Mouse (Mus musculus): ENCODE data around the gene Mrgprf. TPM values are rescaled to one million over a fixed set of nuclear protein-coding genes. Genes with fewer than 3 reads are reported as not detected.

The Mrgprf gene
- polyA plus RNA-seq, 1 experiment = not detected

DNA sequence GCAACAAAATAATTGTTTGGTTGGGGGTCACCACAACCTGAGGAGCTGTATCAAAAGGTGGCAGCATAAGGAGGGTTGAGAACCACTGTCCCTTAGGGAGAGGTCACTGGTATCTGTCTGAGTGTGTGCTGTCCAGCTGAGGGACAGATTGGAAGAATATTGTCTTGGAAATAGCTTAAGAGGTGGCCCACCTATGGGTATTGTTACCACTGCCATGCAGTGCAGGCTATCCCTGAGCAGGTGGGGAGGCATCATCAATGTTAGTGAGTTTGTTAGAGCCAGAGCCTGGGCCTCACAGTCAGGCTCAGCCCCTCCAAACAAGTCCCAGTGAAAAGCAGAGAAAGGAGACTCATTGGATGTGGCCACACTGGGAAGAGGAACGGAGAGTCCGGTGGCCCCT lies 8.8 kb upstream of the Mrgprf start:
- no peak for TF ChIP-seq GATA1 (IDR thresholded peaks at IDR 0.05; ENCODE audit: low read length)

DNA sequence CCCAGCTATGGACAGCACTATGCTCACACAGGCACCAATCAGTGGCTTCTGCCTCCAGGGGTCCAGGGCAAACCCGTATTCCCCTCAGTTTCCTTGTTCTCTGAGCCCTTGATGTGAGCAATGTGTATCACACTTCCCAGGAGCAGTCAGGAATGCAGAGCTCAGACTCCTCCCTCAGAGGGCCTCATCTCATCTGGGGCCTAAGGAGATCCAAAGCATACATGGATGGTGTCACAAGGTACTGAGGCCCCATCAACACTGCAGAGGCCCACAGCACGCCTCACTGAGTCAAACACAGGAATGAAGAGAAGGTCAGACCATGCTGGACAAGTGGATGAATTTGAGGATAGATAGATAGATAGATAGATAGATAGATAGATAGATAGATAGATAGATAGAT lies 7.9 kb upstream of the Mrgprf start:
- no peak for TF ChIP-seq GATA1 (IDR thresholded peaks at IDR 0.05; ENCODE audit: low read length)

DNA sequence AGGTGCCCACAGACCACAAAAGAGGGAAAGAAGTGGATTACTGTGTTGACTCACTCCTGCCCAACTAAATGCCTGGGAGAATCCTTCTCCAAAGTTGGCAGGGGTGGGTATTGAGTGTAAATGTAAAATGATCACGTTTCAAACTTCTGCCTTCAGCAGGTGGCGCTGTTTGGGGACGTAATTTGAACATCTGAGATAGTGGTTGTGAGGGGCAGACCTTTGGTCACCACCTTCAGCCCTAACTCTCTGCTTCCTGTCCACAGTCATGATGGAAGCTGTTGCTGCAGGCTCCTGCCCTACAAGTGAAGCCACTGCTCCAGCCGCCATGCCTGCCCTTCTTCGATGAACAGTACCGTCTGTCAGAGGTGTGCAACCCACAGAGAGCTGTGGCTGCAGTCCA lies 6.8 kb upstream of the Mrgprf start:
- no peak for TF ChIP-seq GATA1 (IDR thresholded peaks at IDR 0.05; ENCODE audit: low read length)

DNA sequence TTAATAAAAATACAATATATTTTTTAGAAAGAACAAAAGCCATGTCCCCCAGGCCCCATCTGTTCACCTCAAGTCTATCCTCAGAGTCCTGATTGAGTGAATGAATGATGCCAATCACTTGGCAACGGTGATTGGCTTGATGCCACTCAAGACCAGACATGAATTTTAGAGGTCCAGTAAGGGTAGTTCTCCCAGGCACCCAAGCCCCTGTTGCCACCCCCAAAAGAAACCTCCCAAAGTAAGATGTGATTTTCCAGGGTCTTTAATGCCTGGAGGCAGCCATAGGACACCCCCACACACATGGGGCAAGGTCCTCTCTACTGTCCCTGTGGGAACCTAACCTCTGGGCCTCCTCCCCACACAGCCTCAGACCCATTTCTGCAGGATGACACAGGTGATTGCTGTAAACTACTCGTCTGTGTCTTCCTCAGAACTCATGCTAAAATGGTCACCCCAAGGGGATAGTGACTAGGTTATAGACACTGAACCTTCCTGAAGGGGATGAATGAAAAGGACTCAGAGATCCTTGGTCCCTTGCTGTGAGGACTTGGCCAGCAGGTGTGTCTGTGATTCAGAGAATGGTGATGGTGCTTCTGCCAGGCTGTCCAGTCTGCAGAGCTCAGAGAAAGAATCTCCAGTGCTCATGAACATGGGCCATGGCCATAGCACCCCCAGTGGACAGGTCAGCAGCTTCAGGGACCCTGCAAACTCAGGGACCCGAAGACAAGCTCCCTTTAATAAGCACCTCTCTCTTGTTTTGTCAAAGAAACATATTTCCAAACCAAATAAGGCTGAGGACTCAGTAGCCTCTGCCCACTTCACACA lies 1.8 kb upstream of the Mrgprf start:
- no peak for TF ChIP-seq GATA1 (IDR thresholded peaks at IDR 0.05; ENCODE audit: low read length)

DNA sequence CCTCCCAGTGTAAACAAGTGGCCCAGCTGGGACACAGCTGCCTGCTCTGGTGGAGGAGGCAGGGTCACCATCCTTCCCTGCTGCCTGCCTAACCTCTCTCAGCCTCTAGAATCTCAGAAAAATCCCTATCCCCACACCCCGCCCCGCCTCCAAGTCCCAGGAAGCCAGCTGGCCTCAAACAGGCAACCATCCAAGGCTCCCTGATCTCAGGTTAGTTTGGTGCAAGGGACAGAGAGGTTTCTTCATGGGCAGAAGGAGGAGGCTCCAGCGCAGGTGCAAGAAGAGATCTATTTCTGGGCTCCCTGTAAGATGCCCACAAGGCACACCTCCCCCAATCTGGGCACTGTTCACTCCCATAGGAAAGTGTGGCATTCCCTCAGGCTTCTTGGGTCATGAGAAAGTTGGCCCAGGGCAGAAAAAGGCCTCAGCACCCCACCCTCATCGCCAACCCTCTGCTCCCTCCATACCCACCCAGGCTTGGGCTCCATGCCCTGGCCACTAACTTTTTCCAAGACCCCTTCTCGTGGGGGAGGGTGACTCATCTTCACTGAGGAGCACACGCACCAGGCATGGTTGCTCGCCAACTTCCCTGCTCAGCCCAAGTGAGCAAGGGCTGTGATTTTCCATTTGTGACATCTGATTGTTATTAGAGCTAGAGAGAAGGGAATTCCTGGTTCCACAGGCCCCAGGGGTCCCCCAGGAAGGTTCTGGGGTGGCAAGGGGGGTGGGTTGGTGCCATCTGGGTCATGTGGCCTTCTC lies 887 bp upstream of the Mrgprf start:
- TF ChIP-seq GATA1 (IDR thresholded peaks at IDR 0.05; ENCODE audit: low read length) = no peak

DNA sequence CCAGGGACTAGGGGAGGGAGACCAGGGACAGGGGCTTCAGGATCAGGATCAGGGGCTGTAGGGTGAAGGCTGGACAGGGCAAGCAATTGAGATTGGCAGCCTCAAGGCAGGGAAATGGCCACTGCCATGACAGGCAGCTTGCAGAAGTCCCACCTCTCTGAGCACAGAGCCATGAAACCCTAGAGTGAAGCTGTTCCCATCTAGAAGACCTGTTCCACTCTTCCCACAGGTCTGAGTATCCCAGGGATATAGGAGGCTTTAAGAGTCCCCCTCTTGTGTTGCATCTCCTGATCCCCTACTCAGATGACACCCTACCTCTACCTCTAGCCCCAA lies 346 bp downstream of the Mrgprf start:
- TF ChIP-seq GATA1 (IDR thresholded peaks at IDR 0.05; ENCODE audit: low read length) = no peak

DNA sequence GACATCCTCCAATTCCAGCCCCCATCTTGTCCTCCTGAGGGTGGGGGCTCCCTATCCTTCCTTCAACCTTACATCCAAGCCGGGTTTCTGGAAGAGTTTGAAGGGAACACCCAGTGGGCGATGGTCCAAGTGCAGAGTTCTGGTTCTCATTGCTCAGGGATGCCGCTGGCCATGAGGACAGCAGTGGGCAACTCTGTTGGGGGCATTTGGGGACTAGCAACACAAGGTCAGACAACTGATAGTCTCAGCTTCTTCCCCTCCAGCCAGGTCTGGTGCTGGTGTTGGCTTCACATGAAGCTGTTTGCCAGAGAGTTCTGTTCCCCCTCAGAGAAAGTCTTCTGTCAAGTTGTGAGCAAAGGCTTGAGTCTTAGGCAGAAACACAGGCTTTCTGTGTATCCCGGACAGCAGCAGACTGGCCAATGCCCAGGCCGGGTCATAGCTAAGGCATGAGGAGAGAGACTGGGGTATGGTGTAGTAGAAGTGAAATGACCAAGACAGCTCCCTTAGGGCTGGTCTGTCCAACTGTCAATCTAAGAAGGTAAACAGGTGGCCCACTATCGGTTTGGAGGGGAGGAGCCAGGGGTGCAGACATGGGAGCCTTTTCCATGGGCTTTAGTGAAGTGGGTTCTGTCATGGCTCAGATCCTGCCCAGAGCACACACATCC lies 845 bp downstream of the Mrgprf start:
- TF ChIP-seq GATA1 (IDR thresholded peaks at IDR 0.05; ENCODE audit: low read length) = no peak

DNA sequence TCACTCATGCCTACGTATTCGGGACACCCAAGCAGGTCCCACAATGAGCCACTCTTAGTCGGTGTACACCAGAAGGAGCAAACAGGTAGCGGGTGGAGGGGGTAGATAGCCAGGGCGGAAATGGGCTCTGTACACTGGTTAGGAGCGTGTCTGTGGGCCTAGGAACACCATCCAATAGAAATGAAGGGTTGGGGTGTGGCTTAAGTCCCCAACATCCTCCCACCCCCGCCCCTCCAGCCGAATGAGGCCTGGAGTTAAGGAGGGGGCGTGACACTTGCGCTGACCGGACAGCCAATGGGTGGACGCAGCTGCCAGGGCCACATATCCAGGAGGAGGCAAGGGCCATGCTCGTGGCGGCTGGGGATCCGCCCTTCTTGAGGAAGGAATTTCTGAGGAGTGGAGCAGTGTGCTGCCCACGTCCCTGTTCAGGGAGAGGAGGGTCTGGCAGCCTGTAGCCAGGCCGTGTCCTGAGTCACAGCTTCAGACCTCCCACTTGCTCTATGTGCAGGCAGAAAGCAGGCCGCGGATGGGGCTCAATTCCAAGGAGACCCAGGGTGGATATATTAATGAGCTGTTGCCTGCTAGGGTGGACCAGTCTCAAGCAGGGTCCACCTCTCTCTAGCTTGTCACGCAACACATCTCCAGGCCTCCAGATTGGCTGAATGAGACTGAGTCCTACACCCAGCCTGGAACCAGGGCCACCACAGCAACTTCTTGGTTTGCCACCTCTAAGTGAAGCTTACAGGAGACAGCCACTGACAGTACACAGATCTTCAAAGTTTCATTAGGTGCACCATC lies 2.1 kb downstream of the Mrgprf start:
- TF ChIP-seq GATA1 (IDR thresholded peaks at IDR 0.05; ENCODE audit: low read length) = no peak

DNA sequence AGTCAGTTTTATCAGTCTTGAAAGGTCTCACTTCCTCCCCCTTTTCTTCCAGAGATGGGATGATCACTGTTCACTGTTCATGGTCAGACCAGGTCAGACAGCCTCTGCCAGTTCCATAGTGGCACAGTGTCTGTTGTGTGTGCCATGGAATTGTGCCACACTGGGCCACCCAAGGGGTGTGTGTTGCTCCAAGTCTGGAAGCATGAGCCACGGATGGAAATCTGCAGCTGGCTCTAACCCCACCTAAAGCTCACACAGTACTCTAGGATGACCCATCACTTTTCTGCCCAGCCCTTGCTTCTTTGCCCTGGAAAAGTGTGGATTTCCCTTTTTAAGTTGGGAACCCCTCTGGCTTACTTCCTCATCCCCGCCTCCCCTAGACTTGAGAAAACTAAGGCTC lies 3.5 kb downstream of the Mrgprf start:
- no peak for TF ChIP-seq GATA1 (IDR thresholded peaks at IDR 0.05; ENCODE audit: low read length)

DNA sequence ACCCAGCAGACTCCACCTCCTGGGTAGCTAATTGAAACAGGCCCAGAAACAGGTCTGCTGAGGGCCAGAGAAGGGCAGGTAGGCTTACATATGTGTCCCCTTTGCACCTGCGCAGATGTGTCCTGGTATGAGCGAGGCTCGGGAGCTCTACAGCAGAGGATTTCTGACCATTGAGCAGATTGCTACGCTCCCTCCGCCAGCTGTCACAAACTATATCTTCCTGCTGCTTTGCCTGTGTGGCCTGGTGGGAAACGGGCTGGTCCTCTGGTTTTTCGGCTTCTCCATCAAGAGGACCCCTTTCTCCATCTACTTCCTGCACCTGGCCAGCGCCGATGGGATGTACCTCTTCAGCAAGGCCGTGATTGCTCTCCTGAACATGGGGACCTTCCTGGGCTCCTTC lies 7.0 kb downstream of the Mrgprf start:
- no peak for TF ChIP-seq GATA1 (IDR thresholded peaks at IDR 0.05; ENCODE audit: low read length)

DNA sequence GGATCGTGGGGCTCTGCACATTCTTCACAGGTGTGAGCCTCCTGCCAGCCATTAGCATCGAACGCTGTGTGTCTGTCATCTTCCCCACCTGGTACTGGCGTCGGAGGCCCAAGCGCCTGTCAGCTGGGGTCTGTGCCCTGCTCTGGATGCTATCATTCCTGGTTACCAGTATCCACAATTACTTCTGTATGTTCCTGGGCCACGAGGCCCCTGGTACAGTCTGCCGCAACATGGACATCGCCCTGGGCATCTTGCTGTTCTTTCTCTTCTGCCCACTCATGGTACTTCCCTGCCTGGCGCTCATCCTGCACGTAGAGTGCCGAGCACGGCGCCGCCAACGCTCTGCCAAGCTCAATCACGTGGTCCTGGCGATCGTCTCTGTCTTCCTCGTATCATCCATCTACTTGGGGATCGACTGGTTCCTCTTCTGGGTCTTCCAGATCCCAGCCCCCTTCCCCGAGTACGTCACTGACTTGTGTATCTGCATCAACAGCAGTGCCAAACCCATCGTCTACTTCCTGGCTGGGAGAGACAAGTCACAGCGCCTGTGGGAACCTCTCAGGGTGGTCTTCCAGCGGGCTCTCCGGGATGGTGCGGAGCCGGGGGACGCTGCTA lies 7.5 kb downstream of the Mrgprf start:
- no peak for TF ChIP-seq GATA1 (IDR thresholded peaks at IDR 0.05; ENCODE audit: low read length)

DNA sequence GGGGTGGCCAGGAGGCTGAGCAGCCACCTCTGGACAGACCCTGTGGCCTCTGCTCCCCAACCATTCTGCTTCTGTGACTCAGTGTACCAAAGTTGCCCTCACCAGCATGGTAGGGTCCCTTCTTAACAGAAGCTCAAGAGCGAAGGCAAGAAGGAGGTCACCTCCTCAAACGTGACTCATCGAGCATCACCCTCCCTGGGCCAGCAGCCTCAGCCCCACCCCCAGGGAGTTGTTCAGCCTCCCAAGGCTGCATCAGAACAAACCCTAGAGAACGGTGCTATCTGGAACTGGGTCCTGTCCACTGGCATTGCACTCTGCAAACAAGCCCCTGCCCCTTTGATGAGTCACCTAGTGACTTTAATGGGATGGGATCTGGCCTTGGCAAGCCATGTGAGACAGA lies 8.2 kb downstream of the Mrgprf start:
- no peak for TF ChIP-seq GATA1 (IDR thresholded peaks at IDR 0.05; ENCODE audit: low read length)

DNA sequence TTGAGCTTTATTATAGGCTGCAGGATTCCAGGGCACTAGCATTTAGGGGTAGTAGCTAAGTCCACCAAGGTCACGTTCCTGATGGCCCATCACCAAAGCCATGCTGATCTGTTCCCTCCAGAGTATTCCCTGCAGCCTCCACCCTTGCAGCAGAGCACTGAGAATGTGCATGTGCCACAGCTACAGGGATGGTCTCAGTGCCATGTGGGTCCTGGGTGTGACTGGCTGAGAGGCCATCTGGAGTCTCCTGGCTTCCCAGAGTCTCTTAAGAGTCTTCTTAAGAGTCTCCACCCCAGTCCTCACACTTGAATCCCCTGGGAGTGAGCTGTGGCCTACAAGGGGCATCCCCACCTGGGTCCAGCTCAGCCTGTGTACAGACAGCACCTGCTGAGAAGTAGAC lies 9.2 kb downstream of the Mrgprf start:
- no peak for TF ChIP-seq GATA1 (IDR thresholded peaks at IDR 0.05; ENCODE audit: low read length)

DNA sequence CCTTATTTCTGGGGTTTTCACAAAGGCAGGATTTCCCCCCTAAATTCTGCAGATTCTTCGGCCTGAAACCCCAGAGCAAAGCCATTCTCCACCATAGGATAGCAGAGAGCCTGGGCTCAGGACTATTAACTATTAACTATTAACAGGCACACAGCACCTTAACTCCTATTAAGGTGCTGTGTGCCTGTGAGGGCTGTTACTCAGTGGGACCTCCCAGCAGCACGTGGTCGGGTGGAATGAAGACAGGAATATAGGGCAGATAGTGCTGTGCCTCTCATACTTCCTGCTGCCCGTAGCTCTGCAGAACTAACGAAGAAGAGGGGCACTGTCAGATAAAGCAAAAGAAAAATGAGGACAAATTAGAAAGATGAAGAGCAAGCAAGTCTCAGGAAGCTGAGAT lies 9.9 kb downstream of the Mrgprf start:
- TF ChIP-seq GATA1 (IDR thresholded peaks at IDR 0.05; ENCODE audit: low read length) = no peak

DNA sequence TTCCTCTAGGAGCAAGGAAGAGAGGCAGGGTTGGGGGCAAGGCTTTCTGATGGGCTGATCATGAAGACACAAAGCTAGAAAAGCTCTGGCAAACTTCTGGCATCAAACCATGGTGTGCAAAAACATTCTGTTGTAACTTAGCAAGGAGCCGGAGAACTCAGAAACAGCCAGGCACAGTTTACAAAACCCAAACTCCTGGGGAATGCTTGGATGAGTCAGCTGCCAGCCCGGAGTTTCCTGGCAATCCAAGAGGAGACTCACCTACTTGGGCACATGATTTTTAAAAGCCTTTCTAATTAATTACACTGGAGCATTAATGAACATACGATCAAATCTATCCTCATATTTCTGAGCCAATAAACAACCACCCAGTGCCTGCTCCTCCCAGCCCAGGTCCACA lies 11.5 kb downstream of the Mrgprf start:
- TF ChIP-seq GATA1 (IDR thresholded peaks at IDR 0.05; ENCODE audit: low read length) = no peak

Measured in G1E-ER4 (cell line).